Mouse (Mus musculus): ENCODE results near the gene Csnk1g1.

GRCm38 (mm10) chr9:65903419-65903818 is 5.3 kb upstream of the Csnk1g1 start:
- TF ChIP-seq POLR2A (IDR thresholded peaks at IDR 0.05; ENCODE audit: insufficient read depth, low read length) (no peak), CTCF (IDR thresholded peaks at IDR 0.05; ENCODE audit: low read depth, low read length) (peak; percentile 7), EP300 (IDR thresholded peaks at IDR 0.05; ENCODE audit: insufficient read depth, low read depth, low read length) (no peak)
